Mouse (Mus musculus) hindbrain, embryonic 15.5 days (tissue): ENCODE data around the gene Olfr641. TPM values are rescaled to one million over a fixed set of nuclear protein-coding genes. Genes with fewer than 3 reads are reported as not detected.

Experiments
- ATAC-seq: fragments of 200-750 bp; cut with Nextera tagmentation; 2 replicates; pipeline ENCODE4 v1.8.0; 2017; ENCODE audit warnings: low read depth, moderate number of reproducible peaks, moderate TSS enrichment; ENCODE audit not compliant: low FRiP score
- H3K27ac ChIP-seq: fragments of 300-500 bp; sonication (generic); replicated peaks from 2 replicates; pipeline ENCODE4 v1.5.1; 2015; ENCODE audit warnings: mild to moderate bottlenecking, inconsistent platforms
- H3K27me3 ChIP-seq: fragments of 300-500 bp; sonication (generic); 2 replicates; pipeline ENCODE4 v1.6.1; 2015; ENCODE audit warnings: control low read depth, inconsistent platforms
- H3K36me3 ChIP-seq: fragments of 300-500 bp; sonication (generic); 2 replicates; pipeline ENCODE4 v1.6.1; 2015; ENCODE audit warnings: control low read depth, inconsistent platforms
- H3K4me1 ChIP-seq: fragments of 300-500 bp; sonication (generic); replicated peaks from 2 replicates; pipeline ENCODE4 v1.6.1; 2015; ENCODE audit warnings: control low read depth, inconsistent platforms
- H3K4me2 ChIP-seq: fragments of 300-500 bp; sonication (generic); 2 replicates; pipeline ENCODE4 v1.6.1; 2015; ENCODE audit warnings: moderate library complexity, mild to moderate bottlenecking, inconsistent platforms
- H3K4me3 ChIP-seq: fragments of 300-500 bp; sonication (generic); 2 replicates; pipeline ENCODE4 v1.5.1; 2015; ENCODE audit warnings: mild to moderate bottlenecking, inconsistent platforms
- H3K9ac ChIP-seq: fragments of 300-500 bp; sonication (generic); 2 replicates; pipeline ENCODE4 v1.6.1; 2015; ENCODE audit warnings: inconsistent platforms
- H3K9me3 ChIP-seq: fragments of 300-500 bp; sonication (generic); 2 replicates; pipeline ENCODE4 v1.6.1; 2016; ENCODE audit warnings: control low read depth, inconsistent platforms
- WGBS: fragments of 180-500 bp; shearing (Covaris S2); methylation state at CpG from one replicate; pipeline ENCODE4 v1.1.7; 2015; 5-methylcytosine and 5-hydroxymethylcytosine counted together
- polyA plus RNA-seq: library from polyadenylated mRNA; unstranded; fragments of >200 nt; fragmentation: Nextera tagmentation; extraction: Ambion mirVana; gene quantifications from 2 replicates; pipeline ENCODE4 v1.2.1, GENCODE M21; 2015

Gene Olfr641
- polyA plus RNA-seq: not detected in 2 replicates

DNA sequence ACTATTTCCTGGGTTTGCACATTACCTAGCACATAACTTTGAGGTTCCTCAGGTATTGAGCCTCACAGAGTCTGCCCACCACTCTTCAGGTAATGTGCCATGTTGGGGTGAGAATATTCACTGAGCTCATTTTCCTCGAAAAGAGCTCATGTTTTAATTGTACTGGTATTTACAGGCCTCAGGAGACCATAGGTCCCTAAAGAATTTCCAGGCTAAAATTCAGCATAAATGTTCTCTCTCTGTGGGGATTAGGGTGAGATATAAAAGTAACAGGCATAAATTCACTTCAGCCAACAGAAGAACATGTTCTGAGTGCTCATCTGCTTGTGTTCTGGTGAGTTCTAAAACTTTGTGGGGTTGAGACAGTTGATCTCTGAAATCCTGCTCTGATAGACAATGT is at the start of gene Olfr641:
TSS of gene Olfr641 (plus strand) at position 301 of the 400 bp plus-strand sequence.
- no peak within 1 kb of the TSS for H3K9ac ChIP-seq
- H3K36me3 ChIP-seq: no peaks in the 10 kb centered on the region
- WGBS: 80% methylated on average over 1 of the region's 1 CpGs
- ATAC-seq: no peak
- no peaks in the 10 kb centered on the region for H3K27me3 ChIP-seq
- H3K27ac ChIP-seq: no peak within 1 kb of the TSS
- H3K4me2 ChIP-seq: no peak within 1 kb of the TSS
- H3K9me3 ChIP-seq: no peaks in the 10 kb centered on the region
- no peak within 1 kb of the TSS for H3K4me3 ChIP-seq
- H3K4me1 ChIP-seq: no peaks in the 10 kb centered on the region

- Histone ChIP-seq H3K4me1 (no peaks in the 10 kb centered on the region), H3K4me2 (no peak within 1 kb of the TSS), H3K27ac (no peak within 1 kb of the TSS), H3K4me3 (no peak within 1 kb of the TSS), H3K36me3 (no peaks in the 10 kb centered on the region), H3K27me3 (no peaks in the 10 kb centered on the region), H3K9ac (no peak within 1 kb of the TSS), H3K9me3 (no peaks in the 10 kb centered on the region)
- ATAC-seq: no peak
Measured at GRCm38 (mm10) chr7:103998446-103998845, 36.8 kb upstream of the Olfr641 start, which contains the start of gene Olfr638. Olfr638 (plus strand) TSS chr7:103998746.

GRCm38 (mm10) chr7:103999124-103999523 is 36.1 kb upstream of the Olfr641 start:
- Histone ChIP-seq H3K4me2 (no peak overlapping the region), H3K27me3 (no peaks in the 10 kb centered on the region), H3K4me3 (no peak overlapping the region), H3K9ac (no peak overlapping the region), H3K4me1 (no peaks in the 10 kb centered on the region), H3K9me3 (no peaks in the 10 kb centered on the region), H3K27ac (no peak overlapping the region), H3K36me3 (no peaks in the 10 kb centered on the region)
- no peak for ATAC-seq

DNA sequence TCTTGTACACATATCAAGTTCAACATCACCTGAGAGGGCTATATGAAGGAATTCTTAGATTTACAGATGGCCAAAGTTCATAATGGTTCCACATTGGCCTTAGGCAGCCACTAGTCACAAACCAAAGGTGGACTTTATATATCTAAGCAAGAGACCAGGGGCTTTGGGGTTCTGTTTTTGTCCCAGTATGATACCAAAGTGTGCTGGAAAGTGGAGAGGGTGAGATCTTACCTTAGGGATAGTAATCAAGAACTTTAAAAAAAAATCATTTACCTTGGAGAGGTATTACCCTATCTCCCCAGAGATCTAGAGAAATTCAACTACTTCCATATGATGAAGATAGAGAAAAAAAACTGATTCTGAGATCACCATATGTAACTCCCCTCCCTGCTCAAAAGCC is 18.0 kb upstream of the Olfr641 start, which contains the start of gene Olfr639:
TSS of gene Olfr639 (minus strand) at position 101 of the 400 bp plus-strand sequence.
- no peaks in the 10 kb centered on the region for H3K27me3 ChIP-seq
- no peak within 1 kb of the TSS for H3K9ac ChIP-seq
- no peak within 1 kb of the TSS for H3K4me3 ChIP-seq
- H3K9me3 ChIP-seq: no peaks in the 10 kb centered on the region
- no peak within 1 kb of the TSS for H3K27ac ChIP-seq
- H3K36me3 ChIP-seq: no peaks in the 10 kb centered on the region
- H3K4me1 ChIP-seq: no peaks in the 10 kb centered on the region
- no peak within 1 kb of the TSS for H3K4me2 ChIP-seq
- no peak for ATAC-seq

DNA sequence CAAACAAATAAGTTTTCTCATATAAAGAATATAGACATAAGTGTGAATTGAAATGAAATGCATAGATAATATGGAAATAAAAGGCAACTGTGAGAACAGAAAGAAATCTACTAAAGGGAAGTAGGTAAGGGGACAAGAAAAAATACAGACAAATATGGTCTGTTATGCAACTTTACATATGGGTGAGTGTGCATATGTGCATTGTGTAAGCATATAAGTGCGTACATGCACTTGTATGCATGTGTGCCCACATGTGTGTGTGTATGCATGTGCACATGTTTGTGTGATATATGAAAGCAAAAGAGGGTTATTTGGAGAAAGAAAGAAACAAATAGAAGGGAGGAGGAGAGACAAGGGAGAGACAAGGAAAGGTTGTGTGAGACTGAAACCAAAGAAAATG is 16.3 kb upstream of the Olfr641 start:
- no peak for ATAC-seq
- H3K9me3 ChIP-seq: no peaks in the 10 kb centered on the region
- H3K4me2 ChIP-seq: no peak overlapping the region
- no peak overlapping the region for H3K9ac ChIP-seq
- no peaks in the 10 kb centered on the region for H3K4me1 ChIP-seq
- H3K4me3 ChIP-seq: no peak overlapping the region
- no peaks in the 10 kb centered on the region for H3K36me3 ChIP-seq
- H3K27ac ChIP-seq: no peak overlapping the region
- WGBS: 91% methylated on average over 1 of the region's 1 CpGs
- H3K27me3 ChIP-seq: no peaks in the 10 kb centered on the region

- no peak overlapping the region for H3K4me2 ChIP-seq
- H3K36me3 ChIP-seq: no peaks in the 10 kb centered on the region
- no peak overlapping the region for H3K9ac ChIP-seq
- no peak overlapping the region for H3K27ac ChIP-seq
- WGBS: 94% methylated on average over 6 of the region's 6 CpGs
- no peaks in the 10 kb centered on the region for H3K9me3 ChIP-seq
- no peaks in the 10 kb centered on the region for H3K27me3 ChIP-seq
- no peaks in the 10 kb centered on the region for H3K4me1 ChIP-seq
- no peak overlapping the region for H3K4me3 ChIP-seq
- no peak for ATAC-seq
Measured at GRCm38 (mm10) chr7:104021651-104022050, 13.6 kb upstream of the Olfr641 start.

GRCm38 (mm10) chr7:104025473-104025872 is 9.8 kb upstream of the Olfr641 start, which contains the start of gene Olfr640:
Olfr640 (minus strand) TSS chr7:104025573.
- no peaks in the 10 kb centered on the region for H3K36me3 ChIP-seq
- H3K4me2 ChIP-seq: no peak within 1 kb of the TSS
- no peaks in the 10 kb centered on the region for H3K9me3 ChIP-seq
- no peak within 1 kb of the TSS for H3K9ac ChIP-seq
- WGBS: 79% methylated on average over 6 of the region's 6 CpGs
- no peak for ATAC-seq
- H3K4me3 ChIP-seq: no peak within 1 kb of the TSS
- no peaks in the 10 kb centered on the region for H3K4me1 ChIP-seq
- no peaks in the 10 kb centered on the region for H3K27me3 ChIP-seq
- H3K27ac ChIP-seq: no peak within 1 kb of the TSS

- Histone ChIP-seq H3K9me3 (no peaks in the 10 kb centered on the region), H3K27ac (no peak overlapping the region), H3K9ac (no peak overlapping the region), H3K4me2 (no peak overlapping the region), H3K4me3 (no peak overlapping the region), H3K36me3 (no peaks in the 10 kb centered on the region), H3K4me1 (no peaks in the 10 kb centered on the region), H3K27me3 (no peaks in the 10 kb centered on the region)
- 81% methylated on average over 3 of the region's 3 CpGs for WGBS
- no peak for ATAC-seq
Measured at GRCm38 (mm10) chr7:104026978-104027377, 8.3 kb upstream of the Olfr641 start.

- H3K4me2 ChIP-seq: no peak overlapping the region
- H3K27me3 ChIP-seq: no peaks in the 10 kb centered on the region
- H3K36me3 ChIP-seq: no peaks in the 10 kb centered on the region
- no peak overlapping the region for H3K27ac ChIP-seq
- H3K9me3 ChIP-seq: no peaks in the 10 kb centered on the region
- H3K4me3 ChIP-seq: no peak overlapping the region
- no peak for ATAC-seq
- H3K4me1 ChIP-seq: no peaks in the 10 kb centered on the region
- WGBS: 90% methylated on average over 4 of the region's 4 CpGs
- H3K9ac ChIP-seq: no peak overlapping the region
Measured at GRCm38 (mm10) chr7:104050745-104051144, 15.5 kb downstream of the Olfr641 start.

DNA sequence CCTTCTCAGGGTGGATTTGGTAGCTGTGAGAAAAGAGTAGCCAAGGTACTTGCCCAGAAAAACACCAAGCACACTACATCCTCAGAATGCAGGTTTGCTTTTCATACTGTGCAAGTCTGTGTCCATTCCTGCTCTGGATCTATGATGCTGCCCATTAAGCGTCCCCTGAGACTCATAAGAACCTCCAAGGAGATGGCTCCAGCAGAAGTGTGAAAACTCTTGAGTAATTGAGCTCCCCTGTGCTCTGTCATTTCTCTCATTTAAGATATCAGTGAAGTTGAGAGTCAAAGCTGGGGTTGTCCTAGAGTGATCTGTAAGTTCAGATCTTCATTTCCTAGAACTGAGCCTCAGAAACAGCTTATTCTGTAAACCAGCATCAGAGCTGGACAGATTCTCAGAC is 17.3 kb downstream of the Olfr641 start, which contains the start of gene Olfr642:
TSS of gene Olfr642 (minus strand) at position 101 of the 400 bp plus-strand sequence.
- WGBS: 86% methylated on average over 1 of the region's 1 CpGs
- H3K9ac ChIP-seq: no peak within 1 kb of the TSS
- H3K27me3 ChIP-seq: no peaks in the 10 kb centered on the region
- H3K4me2 ChIP-seq: no peak within 1 kb of the TSS
- no peak within 1 kb of the TSS for H3K27ac ChIP-seq
- no peak within 1 kb of the TSS for H3K4me3 ChIP-seq
- no peak for ATAC-seq
- H3K4me1 ChIP-seq: no peaks in the 10 kb centered on the region
- no peaks in the 10 kb centered on the region for H3K9me3 ChIP-seq
- H3K36me3 ChIP-seq: no peaks in the 10 kb centered on the region

GRCm38 (mm10) chr7:104059215-104059614 is 24.0 kb downstream of the Olfr641 start:
- 95% methylated on average over 1 of the region's 1 CpGs for WGBS
- Histone ChIP-seq H3K9ac (no peak overlapping the region), H3K4me3 (no peak overlapping the region), H3K4me2 (no peak overlapping the region), H3K9me3 (no peaks in the 10 kb centered on the region), H3K36me3 (no peaks in the 10 kb centered on the region), H3K4me1 (no peaks in the 10 kb centered on the region), H3K27me3 (no peaks in the 10 kb centered on the region), H3K27ac (no peak overlapping the region)
- ATAC-seq: no peak

GRCm38 (mm10) chr7:104061345-104061744 is 26.1 kb downstream of the Olfr641 start, which contains the start of gene 4930516K23Rik:
4930516K23Rik (minus strand) TSS chr7:104061445.
- Histone ChIP-seq H3K9ac (no peak within 1 kb of the TSS), H3K4me2 (no peak within 1 kb of the TSS), H3K27me3 (no peaks in the 10 kb centered on the region), H3K9me3 (no peaks in the 10 kb centered on the region), H3K4me3 (no peak within 1 kb of the TSS), H3K4me1 (no peaks in the 10 kb centered on the region), H3K27ac (no peak within 1 kb of the TSS), H3K36me3 (no peaks in the 10 kb centered on the region)
- no peak for ATAC-seq
- 51% methylated on average over 2 of the region's 2 CpGs for WGBS

DNA sequence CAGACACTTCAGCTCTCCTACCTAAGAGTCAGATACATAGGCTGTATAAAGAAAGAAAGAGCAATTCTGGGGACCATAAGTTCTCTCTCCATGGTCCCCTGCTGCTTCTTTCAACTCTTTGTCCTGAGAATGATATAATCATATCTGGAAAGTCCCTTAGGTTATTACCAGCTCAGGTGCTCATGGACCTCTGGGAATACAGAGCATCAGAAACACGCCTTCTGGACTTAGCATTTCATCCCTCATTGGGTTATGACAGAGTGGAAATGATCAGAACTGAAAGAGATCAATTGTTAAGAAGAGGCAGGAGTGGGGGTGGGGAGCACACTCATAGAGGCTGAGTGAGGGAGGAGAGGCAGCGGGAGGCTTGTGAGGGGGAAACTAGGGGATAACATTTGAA is 36.5 kb downstream of the Olfr641 start, which contains the start of gene Olfr644:
TSS of gene Olfr644 (minus strand) at position 101 of the 400 bp plus-strand sequence.
- Histone ChIP-seq H3K36me3 (no peaks in the 10 kb centered on the region), H3K4me3 (no peak within 1 kb of the TSS), H3K4me1 (no peaks in the 10 kb centered on the region), H3K4me2 (no peak within 1 kb of the TSS), H3K9me3 (0 out of 2 replicates have a peak, but pooled peaks cover 4% of the 10 kb centered on the region), H3K27ac (no peak within 1 kb of the TSS), H3K9ac (no peak within 1 kb of the TSS), H3K27me3 (no peaks in the 10 kb centered on the region)
- 74% methylated on average over 2 of the region's 2 CpGs for WGBS
- no peak for ATAC-seq
